Mouse (Mus musculus) liver, embryonic 11.5 days (tissue): Measurements from ENCODE around the gene Stxbp6. TPM values are rescaled to one million over a fixed set of nuclear protein-coding genes. Genes with fewer than 3 reads are reported as not detected.

Source experiments
- ATAC-seq: fragments of 200-750 bp; cut with Nextera tagmentation; replicated peaks from 2 replicates; pipeline ENCODE4 v1.8.0; 2017; ENCODE audit warnings: moderate number of reproducible peaks, mild to moderate bottlenecking, moderate TSS enrichment, moderate library complexity; ENCODE audit not compliant: low FRiP score
- DNase-seq: peaks from one replicate; pipeline ENCODE4 v3.0.0-alpha.2; 2017; ENCODE audit warnings: low spot score
- H3K27ac ChIP-seq: fragments of 300-500 bp; sonication (generic); 2 replicates; pipeline ENCODE4 v1.5.1; 2014; ENCODE audit warnings: mild to moderate bottlenecking, low read depth, low read length, control low read depth
- H3K27me3 ChIP-seq: fragments of 300-500 bp; sonication (generic); replicated peaks from 2 replicates; pipeline ENCODE4 v1.6.1; 2014; ENCODE audit warnings: low read length, mixed read lengths; ENCODE audit not compliant: control insufficient read depth, insufficient read depth
- H3K36me3 ChIP-seq: fragments of 300-500 bp; sonication (generic); 2 replicates; pipeline ENCODE4 v1.6.1; 2014; ENCODE audit warnings: mild to moderate bottlenecking, low read length, moderate library complexity, mixed read lengths; ENCODE audit not compliant: control insufficient read depth, insufficient read depth
- H3K4me1 ChIP-seq: fragments of 300-500 bp; sonication (generic); replicated peaks from 2 replicates; pipeline ENCODE4 v1.6.1; 2014; ENCODE audit warnings: low read length, mixed read lengths; ENCODE audit not compliant: control insufficient read depth, insufficient read depth
- H3K4me2 ChIP-seq: fragments of 300-500 bp; sonication (generic); 2 replicates; pipeline ENCODE4 v1.6.1; 2014; ENCODE audit warnings: mild to moderate bottlenecking, control low read depth, moderate library complexity
- H3K4me3 ChIP-seq: fragments of 300-500 bp; sonication (generic); 2 replicates; pipeline ENCODE4 v1.5.1; 2014; ENCODE audit warnings: low read depth, low read length, control low read depth
- H3K9ac ChIP-seq: fragments of 300-500 bp; sonication (generic); 2 replicates; pipeline ENCODE4 v1.6.1; 2014; ENCODE audit warnings: low read depth, low read length, control low read depth
- H3K9me3 ChIP-seq: fragments of 300-500 bp; sonication (generic); 2 replicates; pipeline ENCODE4 v1.6.1; 2016; ENCODE audit warnings: low read length, inconsistent platforms, mixed read lengths; ENCODE audit not compliant: control insufficient read depth
- WGBS: fragments of 180-500 bp; shearing (Covaris S2); extraction: QIAGEN DNeasy Blood & Tissue Kit; methylation state at CpG from one replicate; pipeline ENCODE4 v1.1.7; 2014; 5-methylcytosine and 5-hydroxymethylcytosine counted together
- polyA plus RNA-seq: library from polyadenylated mRNA; unstranded; fragments of >200 nt; fragmentation: Nextera tagmentation; extraction: Ambion mirVana; gene quantifications from 2 replicates; pipeline ENCODE4 v1.2.1, GENCODE M21; 2014

Gene Stxbp6
- polyA plus RNA-seq, 1 experiment from 2014 or later, result 9.2 TPM

DNA sequence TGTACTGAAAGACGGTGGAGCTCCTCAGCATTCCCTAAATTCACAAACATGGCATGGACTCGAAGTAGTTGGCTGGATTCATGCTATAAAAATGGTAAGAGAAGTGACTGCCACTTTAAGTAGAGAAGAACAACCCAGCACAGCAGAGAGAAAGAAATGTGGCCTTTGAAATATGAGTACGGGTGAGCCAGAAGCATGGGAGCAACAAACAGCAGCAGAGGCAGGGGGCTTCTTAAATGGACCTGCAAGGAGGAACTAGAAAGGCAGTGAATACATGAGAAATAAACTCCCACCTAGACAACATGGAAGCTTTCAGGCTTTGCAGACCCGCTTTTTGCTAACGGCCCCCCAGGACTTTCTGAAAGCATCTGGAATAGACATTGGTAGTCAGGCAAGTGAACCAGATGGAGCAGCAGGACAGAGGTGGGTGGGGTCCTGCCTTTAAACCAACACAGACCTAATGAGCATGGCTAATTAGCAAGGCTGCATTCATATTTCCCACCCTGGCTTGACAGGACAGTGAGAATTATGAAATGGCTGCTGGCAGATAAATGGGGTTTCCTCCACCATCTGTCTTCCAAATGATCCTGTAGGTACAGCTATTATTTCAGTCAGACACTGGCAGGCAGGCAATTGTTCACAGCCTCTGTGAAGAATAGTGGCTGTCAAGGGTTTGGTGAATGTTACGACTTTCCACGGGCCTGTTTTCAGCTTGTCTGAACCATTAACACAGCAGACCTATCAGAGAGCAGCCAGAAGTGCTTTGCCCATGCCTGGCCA is 234.7 kb downstream of the Stxbp6 start:
- H3K27ac ChIP-seq, result no peak overlapping the region
- no peaks in the 10 kb centered on the region for H3K9me3 ChIP-seq
- DNase-seq, result no peak
- H3K4me2 ChIP-seq, result no peak overlapping the region
- no peaks in the 10 kb centered on the region for H3K36me3 ChIP-seq
- WGBS, result 54% methylated on average over 7 of the region's 7 CpGs
- no peak overlapping the region for H3K4me3 ChIP-seq
- H3K9ac ChIP-seq, result no peak overlapping the region
- no peaks in the 10 kb centered on the region for H3K27me3 ChIP-seq
- no peaks in the 10 kb centered on the region for H3K4me1 ChIP-seq
- no peak for ATAC-seq

DNA sequence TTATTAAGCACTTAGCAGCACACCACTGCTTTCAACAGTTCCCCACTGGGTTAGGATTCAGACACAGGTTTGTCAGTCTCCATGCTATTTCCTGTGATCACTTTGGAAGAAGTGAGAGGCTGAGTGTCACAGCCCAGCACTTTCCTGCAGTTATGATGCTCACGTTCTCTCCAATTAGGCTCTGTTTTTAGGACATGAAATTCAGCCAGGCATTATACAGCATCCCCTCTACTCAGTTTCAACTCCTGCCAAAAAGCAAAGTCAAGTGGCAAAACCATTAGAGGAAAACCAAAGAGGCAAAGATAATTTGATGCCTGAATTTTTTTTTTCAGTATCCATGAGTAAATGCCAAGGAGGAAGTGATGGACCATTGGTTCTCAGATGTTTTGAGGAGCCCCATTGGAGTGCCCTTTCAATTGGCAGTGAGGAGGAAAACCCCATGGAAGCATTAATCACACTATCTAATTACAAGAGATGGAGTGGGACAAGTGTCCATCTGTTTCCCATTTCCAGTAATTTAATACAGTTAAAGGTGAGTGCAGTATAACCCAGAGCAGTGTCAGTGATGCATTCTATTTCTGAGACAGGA is 238.5 kb downstream of the Stxbp6 start:
- H3K9me3 ChIP-seq, result no peaks in the 10 kb centered on the region; the same call in 1 of the 2 replicates
- H3K9ac ChIP-seq, result no peak overlapping the region
- no peak overlapping the region for H3K27ac ChIP-seq
- H3K27me3 ChIP-seq, result no peaks in the 10 kb centered on the region
- DNase-seq (no peak), ATAC-seq (no peak)
- H3K4me1 ChIP-seq, result no peaks in the 10 kb centered on the region
- H3K36me3 ChIP-seq, result no peaks in the 10 kb centered on the region
- WGBS, result 79% methylated on average over 1 of the region's 1 CpGs
- no peak overlapping the region for H3K4me2 ChIP-seq
- H3K4me3 ChIP-seq, result no peak overlapping the region

- 82% methylated on average over 2 of the region's 2 CpGs for WGBS
- no peak for DNase-seq
- no peak overlapping the region for H3K4me2 ChIP-seq
- no peak overlapping the region for H3K27ac ChIP-seq
- no peak for ATAC-seq
- no peaks in the 10 kb centered on the region for H3K9me3 ChIP-seq
- no peaks in the 10 kb centered on the region for H3K36me3 ChIP-seq
- no peaks in the 10 kb centered on the region for H3K27me3 ChIP-seq
- H3K4me1 ChIP-seq, result no peaks in the 10 kb centered on the region
- H3K9ac ChIP-seq, result no peak overlapping the region
- H3K4me3 ChIP-seq, result no peak overlapping the region
These were observed 262.6 kb downstream of the Stxbp6 start for GRCm38 (mm10) chr12:44811895-44812294.

- DNase-seq (no peak), ATAC-seq (no peak)
- no peak overlapping the region for H3K4me3 ChIP-seq
- no peaks in the 10 kb centered on the region for H3K36me3 ChIP-seq
- no peaks in the 10 kb centered on the region for H3K4me1 ChIP-seq
- H3K27me3 ChIP-seq, result no peaks in the 10 kb centered on the region
- H3K4me2 ChIP-seq, result no peak overlapping the region
- no peaks in the 10 kb centered on the region for H3K9me3 ChIP-seq
- no peak overlapping the region for H3K27ac ChIP-seq
- no peak overlapping the region for H3K9ac ChIP-seq
These were observed 270.3 kb downstream of the Stxbp6 start for GRCm38 (mm10) chr12:44804213-44804612.
